Mouse (Mus musculus) small intestine, adult 2 months (tissue): ENCODE data around the gene Sh2d1b2. TPM values are rescaled to one million over a fixed set of nuclear protein-coding genes. Genes with fewer than 3 reads are reported as not detected.
A peak's percentile ranks its signal among the peaks of the same experiment; 100 is the strongest.

ENCODE experiments used
- H3K27ac ChIP-seq: fragments of 200-500 bp; 2 replicates; pipeline ENCODE4 v1.5.1; 2012; ENCODE audit warnings: low read depth, low read length, control low read depth, inconsistent platforms; ENCODE audit not compliant: insufficient read depth
- H3K27me3 ChIP-seq: fragments of 200-500 bp; 2 replicates; pipeline ENCODE4 v1.6.1; 2012; ENCODE audit warnings: mild to moderate bottlenecking, moderate library complexity, low read length, inconsistent platforms; ENCODE audit not compliant: control insufficient read depth, insufficient read depth
- H3K36me3 ChIP-seq: fragments of 200-500 bp; 2 replicates; pipeline ENCODE4 v1.6.1; 2012; ENCODE audit warnings: mild to moderate bottlenecking, low read length, control low read depth, inconsistent platforms; ENCODE audit not compliant: control insufficient read depth, insufficient read depth
- H3K4me1 ChIP-seq: fragments of 200-500 bp; 2 replicates; pipeline ENCODE4 v1.6.1; 2012; ENCODE audit warnings: low read length, inconsistent platforms, mixed read lengths; ENCODE audit not compliant: control insufficient read depth, insufficient read depth, insufficient read length
- H3K4me3 ChIP-seq: fragments of 200-500 bp; 2 replicates; pipeline ENCODE4 v1.5.1; 2012; ENCODE audit warnings: low read depth, mild to moderate bottlenecking, control low read depth, inconsistent platforms, low read length, moderate library complexity
- CTCF ChIP-seq: fragments of 200-500 bp; IDR thresholded peaks from 2 replicates; pipeline ENCODE4 v1.5.1; 2012; ENCODE audit warnings: low read depth, mild to moderate bottlenecking, control low read depth, inconsistent platforms, low read length, moderate library complexity, mixed read lengths; ENCODE audit not compliant: insufficient replicate concordance, insufficient read length; ENCODE audit errors: extremely low read depth
- POLR2A ChIP-seq: fragments of 200-500 bp; IDR thresholded peaks from 2 replicates; pipeline ENCODE4 v1.6.1; 2012; ENCODE audit warnings: low read depth, mild to moderate bottlenecking, control low read depth, inconsistent platforms, low read length, moderate library complexity
- WGBS: fragments of 180-500 bp; shearing (Covaris S2); methylation state at CpG from one replicate; pipeline ENCODE4 v1.1.7; 2018; 5-methylcytosine and 5-hydroxymethylcytosine counted together
- polyA plus RNA-seq: library from polyadenylated mRNA; depleted of rRNA; stranded (reverse); fragments of >200 nt; gene quantifications from 2 replicates; pipeline ENCODE4 v1.2.3, GENCODE M21; 2012

The Sh2d1b2 gene
- polyA plus RNA-seq, 1 experiment, result not detected

- no peak for TF ChIP-seq CTCF
- TF ChIP-seq POLR2A, result no peak
- Histone ChIP-seq H3K36me3 (no peaks in the 10 kb centered on the region), H3K4me3 (peak within 1 kb of the TSS; percentile 42), H3K27ac (no peak within 1 kb of the TSS), H3K4me1 (no peaks in the 10 kb centered on the region), H3K27me3 (no peaks in the 10 kb centered on the region)
- 60% methylated on average over 3 of the region's 3 CpGs for WGBS
These were observed 44.5 kb downstream of the Sh2d1b2 start, which contains the start of gene Sh2d1b1 for GRCm38 (mm10) chr1:170277016-170277415. TSS of gene Sh2d1b1 (plus strand) at chr1:170277320.

- Histone ChIP-seq H3K36me3 (no peaks in the 10 kb centered on the region), H3K27ac (no peak overlapping the region), H3K4me3 (no peak overlapping the region), H3K4me1 (no peaks in the 10 kb centered on the region), H3K27me3 (no peaks in the 10 kb centered on the region)
- TF ChIP-seq POLR2A, result no peak
- TF ChIP-seq CTCF, result no peak
- 54% methylated on average over 4 of the region's 4 CpGs for WGBS
These were observed 50.0 kb downstream of the Sh2d1b2 start for GRCm38 (mm10) chr1:170282415-170283129.

- no peak overlapping the region for H3K27ac ChIP-seq
- WGBS, result 22% methylated on average over 9 of the region's 9 CpGs
- H3K4me3 ChIP-seq, result no peak overlapping the region
- no peak for TF ChIP-seq POLR2A
- TF ChIP-seq CTCF, result 0 out of 2 replicates have a peak, but pooled peaks have one; percentile 10
- H3K4me1 ChIP-seq, result peaks cover 4% of the 10 kb centered on the region; the same call in 1 of the 2 replicates
- no peaks in the 10 kb centered on the region for H3K27me3 ChIP-seq
- no peaks in the 10 kb centered on the region for H3K36me3 ChIP-seq
These were observed 59.8 kb downstream of the Sh2d1b2 start for GRCm38 (mm10) chr1:170292239-170292951.

GRCm38 (mm10) chr1:170293257-170293656, 60.7 kb downstream of the Sh2d1b2 start:
- Histone ChIP-seq H3K4me1 (peaks cover 4% of the 10 kb centered on the region; the same call in 1 of the 2 replicates), H3K27me3 (no peaks in the 10 kb centered on the region), H3K4me3 (no peak overlapping the region), H3K27ac (no peak overlapping the region), H3K36me3 (no peaks in the 10 kb centered on the region)
- TF ChIP-seq CTCF (no peak), POLR2A (no peak)
- WGBS, result 91% methylated on average over 5 of the region's 5 CpGs

- H3K4me3 ChIP-seq, result no peak overlapping the region
- 81% methylated on average over 15 of the region's 15 CpGs for WGBS
- H3K27me3 ChIP-seq, result no peaks in the 10 kb centered on the region
- peaks cover 4% of the 10 kb centered on the region; the same call in 1 of the 2 replicates for H3K4me1 ChIP-seq
- H3K27ac ChIP-seq, result no peak overlapping the region
- H3K36me3 ChIP-seq, result no peaks in the 10 kb centered on the region
- TF ChIP-seq CTCF (no peak), POLR2A (no peak)
These were observed 62.4 kb downstream of the Sh2d1b2 start for GRCm38 (mm10) chr1:170294786-170295570.

- Histone ChIP-seq H3K27ac (no peak overlapping the region), H3K4me1 (peaks cover 3% of the 10 kb centered on the region; the same call in 1 of the 2 replicates), H3K36me3 (no peaks in the 10 kb centered on the region), H3K4me3 (no peak overlapping the region), H3K27me3 (no peaks in the 10 kb centered on the region)
- 72% methylated on average over 4 of the region's 4 CpGs for WGBS
- TF ChIP-seq POLR2A, result no peak
- TF ChIP-seq CTCF, result no peak
These were observed 66.9 kb downstream of the Sh2d1b2 start for GRCm38 (mm10) chr1:170299496-170299895.
